Mouse (Mus musculus): ENCODE measurements around the gene Cd81.
A peak's percentile ranks its signal among the peaks of the same experiment; 100 is the strongest.

The Cd81 gene

DNA sequence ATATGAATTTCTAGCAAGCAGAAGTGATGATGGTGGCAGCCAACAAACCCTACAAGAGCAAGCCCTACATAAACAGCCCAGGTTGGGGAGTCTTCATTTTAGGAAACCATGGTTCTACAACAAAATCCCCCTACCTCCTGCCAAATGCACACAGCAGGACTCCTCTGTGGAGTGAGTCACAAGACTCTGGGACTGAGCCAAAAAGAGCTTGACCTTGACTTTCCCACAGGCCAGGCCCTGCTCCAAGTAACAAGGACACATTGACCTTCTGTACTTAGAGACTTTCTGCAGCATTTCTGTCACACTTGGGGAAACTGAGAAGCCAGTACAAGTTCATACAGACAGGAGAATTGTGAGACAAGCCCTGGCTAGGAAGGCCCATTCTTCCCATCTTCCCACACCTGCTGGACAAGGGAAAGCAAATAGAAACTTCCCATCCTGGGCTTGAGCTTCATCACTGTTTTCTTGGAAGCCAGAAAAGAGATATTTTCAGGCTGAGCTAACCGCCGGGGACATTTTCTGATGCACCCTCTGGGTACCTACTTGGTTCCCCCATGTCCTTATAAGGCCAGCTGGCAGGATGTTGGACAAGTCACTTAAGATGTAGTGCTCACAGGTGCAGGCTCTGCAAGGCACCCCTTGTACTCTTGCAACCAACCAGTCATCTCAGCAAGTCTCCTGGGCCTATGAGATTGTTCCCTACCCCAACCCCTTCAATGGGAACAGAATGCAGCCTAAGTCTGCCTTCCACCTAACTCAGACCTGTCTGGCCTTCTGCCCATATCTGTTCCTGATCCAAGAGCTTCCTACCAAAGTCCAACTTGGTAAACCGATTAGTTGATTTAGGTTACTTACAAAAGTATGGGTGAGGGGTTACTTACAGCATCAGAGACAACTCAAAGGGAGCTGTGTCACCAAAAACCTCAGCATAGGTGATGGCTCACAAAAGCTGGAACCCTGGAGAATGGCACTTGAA is 2.4 kb upstream of the Cd81 start:
- no peak for DNase-seq (ENCODE audit: low spot score)

DNA sequence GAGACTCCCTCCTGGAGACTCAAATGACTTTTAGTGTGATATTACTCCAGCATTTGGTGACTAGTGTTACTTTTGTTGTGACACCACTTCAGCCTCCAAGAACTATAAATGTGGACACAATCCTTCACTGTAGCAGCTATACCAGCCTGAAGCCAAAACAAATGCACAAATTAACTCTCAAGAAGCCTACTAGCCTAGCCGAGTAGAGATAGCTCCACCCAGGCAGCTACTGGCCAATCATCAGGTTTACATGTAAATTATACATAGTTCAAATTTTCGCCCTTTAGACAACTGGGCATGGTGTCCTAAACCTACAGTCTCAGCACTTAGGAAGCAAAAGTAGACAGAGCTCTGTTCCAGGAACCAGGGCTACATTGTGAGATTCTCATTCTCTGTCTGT is 1.2 kb upstream of the Cd81 start:
- DNase-seq (ENCODE audit: low spot score) = no peak

DNA sequence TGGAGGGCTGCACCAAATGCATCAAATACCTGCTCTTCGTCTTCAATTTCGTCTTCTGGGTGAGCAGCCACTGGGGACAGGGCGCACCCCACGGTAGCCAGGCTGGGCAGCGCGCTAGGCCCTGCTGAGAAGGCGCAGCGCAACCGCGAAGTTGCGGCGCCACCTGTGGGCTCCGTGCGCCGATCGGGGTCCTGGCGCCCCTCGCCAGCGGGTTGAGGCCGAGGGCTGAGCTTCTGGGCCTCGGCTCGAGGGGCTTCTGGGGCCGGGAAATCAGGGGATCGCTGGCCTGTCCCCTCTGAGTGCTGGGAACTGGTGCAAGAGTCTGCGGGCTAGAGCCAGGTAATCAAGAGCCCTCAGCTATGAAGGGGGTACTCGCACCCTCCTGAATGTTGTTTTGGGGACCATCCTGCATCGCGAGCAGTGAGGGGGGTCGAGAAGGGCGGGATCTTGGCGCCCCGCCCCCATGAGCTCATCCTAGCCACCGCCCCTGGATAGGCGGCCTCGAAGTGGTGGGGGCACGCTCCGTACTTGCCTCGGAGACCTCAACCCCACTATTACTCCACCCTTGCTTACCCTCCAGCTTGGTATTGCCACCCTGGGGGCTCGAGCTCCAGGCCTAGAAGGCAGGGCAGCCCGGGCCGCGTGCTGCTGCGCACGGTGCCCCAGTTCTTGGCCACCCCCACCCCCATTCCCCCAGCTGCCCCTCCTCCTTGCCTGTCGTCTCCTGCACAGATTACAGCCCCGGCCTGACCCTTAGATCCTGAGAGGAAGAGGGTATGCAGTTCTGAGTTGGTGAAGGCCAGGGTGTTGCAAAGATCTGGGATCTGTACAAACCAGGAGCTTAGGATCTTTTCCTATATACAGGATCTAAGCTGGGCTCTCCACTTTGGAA is 715 bp downstream of the Cd81 start:
- peak; percentile 64 for DNase-seq (ENCODE audit: low spot score)

DNA sequence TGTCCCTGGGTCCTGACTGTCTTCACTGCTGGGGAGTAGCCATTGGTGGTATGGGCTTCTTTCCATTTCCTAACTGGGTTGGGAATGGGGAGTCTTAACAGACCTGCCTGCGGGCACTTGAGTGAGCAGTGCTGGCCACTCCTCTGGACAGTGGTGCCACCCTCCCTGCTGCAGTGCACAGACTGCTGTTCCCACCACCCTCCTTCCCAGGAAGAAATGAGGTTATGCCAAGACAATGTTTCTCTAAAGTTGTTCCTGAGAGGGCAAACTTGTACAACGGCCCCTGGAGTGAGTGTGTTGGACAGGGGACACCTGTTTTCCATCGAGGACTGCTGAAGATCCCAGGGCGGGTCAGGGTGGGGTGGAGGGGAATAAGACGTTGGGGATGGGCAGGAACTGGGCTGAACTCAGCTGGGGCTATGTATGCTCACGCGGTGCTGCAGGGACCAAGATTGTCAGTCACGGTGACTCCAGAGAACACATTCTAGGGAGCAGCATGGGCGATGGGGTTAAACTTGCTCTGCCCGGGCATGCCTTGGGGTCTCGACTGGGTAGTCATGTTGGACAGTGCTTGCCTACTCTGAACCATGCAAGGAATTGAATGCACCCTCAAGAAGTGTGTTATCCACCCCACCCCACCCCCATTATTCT is 1.5 kb downstream of the Cd81 start:
- no peak for DNase-seq (ENCODE audit: low spot score)

- DNase-seq (ENCODE audit: low spot score) = no peak
These were observed 2.0 kb downstream of the Cd81 start for GRCm38 (mm10) chr7:143054612-143054965.

DNA sequence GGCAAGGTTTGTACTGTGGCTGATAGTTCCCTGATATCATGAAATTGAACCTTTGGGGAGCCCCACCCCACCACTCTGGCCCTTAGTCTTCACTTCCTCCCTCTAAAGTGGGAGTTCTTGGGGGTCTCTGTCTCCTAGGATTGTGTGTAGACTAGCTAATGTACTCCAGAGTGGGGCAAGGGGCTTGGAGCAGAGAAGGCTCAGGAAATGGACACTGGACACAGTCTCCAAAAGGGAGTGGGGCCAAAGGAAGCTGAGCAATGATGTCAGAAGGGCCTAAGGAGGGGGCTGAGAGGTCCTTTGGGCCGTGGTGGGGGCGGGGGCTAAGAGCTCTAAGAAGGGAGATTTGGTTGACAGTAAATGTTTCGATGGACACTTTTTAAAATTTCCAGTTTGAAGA is 2.5 kb downstream of the Cd81 start:
- no peak for DNase-seq (ENCODE audit: low spot score)

- no peak for DNase-seq (ENCODE audit: low spot score)
These were observed 3.1 kb downstream of the Cd81 start for GRCm38 (mm10) chr7:143055499-143056186.

GRCm38 (mm10) chr7:143057023-143057422 is 4.5 kb downstream of the Cd81 start:
- no peak for DNase-seq (ENCODE audit: low spot score)

DNA sequence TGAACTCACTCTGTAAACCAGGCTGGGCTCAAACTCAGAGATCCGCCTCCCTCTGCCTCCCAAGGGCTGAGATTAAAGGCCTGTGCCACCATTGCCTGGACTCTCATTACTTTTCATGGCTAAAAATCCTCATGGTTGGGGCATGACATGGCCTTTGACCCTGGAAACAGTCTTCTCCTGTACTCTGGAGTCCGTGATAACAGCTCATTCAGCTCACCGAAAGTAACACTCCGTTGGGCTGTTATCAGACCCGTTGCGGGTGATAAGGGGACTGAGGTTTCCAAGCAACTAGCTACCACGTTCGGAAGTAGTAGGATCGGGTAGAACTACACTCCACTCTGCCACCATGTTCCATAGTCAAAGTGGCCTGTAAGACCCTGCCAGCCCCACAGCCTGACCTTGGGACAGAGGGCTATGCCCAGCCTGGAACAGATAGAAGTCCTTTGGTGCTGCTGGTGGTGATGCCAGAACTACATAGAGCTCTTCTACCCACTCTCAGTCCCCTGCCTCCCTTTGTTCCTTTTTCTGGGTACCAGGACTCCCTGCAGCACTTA is 5.2 kb downstream of the Cd81 start:
- DNase-seq (ENCODE audit: low spot score) = no peak

DNA sequence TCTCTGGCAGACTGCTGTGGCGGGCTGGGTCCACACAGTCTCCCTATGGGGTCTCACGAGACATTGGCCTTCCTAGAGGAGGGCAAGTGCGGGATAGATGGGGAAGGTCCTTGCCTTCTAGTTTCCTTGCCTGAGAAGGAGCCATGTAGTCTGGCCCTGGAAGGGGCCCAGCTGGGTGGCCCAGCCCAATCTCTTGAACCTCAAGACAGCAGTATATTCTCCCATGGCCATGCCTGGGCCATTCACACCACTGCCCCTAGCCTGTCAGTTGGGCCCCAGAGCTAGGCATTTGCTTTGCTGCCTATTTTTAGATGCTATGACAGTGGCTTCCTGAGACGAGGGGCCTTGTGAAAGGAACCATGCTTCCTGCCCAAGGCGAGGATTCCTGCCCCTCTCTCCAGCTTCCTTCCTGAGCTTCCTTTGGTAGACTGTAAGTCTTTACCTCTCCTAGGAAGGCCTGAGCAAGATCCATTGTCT is 5.7 kb downstream of the Cd81 start:
- DNase-seq (ENCODE audit: low spot score) = no peak

DNA sequence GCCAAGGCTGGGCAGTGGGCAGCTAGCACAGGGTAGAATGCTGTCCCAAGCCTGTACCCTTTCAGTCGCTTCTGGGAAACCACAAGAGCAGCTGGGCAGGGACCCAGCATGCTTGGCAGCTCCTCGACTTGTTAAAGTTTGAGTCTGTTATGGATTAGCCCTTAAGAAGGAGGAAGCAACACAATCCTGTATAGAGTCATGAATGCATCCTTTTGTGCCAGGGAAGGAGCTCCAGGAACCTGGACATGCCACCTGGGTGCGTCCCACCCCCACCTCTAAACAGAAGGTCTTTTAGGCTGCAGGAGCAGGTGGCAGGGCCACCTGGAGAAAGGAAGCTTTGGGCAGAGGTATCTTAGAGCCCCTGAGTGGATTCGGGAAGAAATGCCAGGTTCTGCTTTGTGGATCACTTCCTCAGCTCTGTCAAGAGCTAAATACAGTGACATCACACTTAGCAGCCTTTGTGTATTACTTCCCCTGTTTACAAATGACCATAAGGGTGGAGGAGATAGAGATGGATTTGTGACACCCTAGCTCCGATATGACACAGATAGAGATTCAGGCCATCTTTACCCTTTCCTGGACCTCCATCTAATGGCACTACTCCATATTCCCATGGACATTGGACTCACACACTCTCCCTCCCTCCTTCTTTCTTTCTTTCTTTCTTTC is 6.8 kb downstream of the Cd81 start:
- DNase-seq (ENCODE audit: low spot score) = no peak

GRCm38 (mm10) chr7:143062704-143063103 is 10.2 kb downstream of the Cd81 start:
- DNase-seq (ENCODE audit: low spot score) = no peak

GRCm38 (mm10) chr7:143064226-143064625 is 11.7 kb downstream of the Cd81 start:
- DNase-seq (ENCODE audit: low spot score) = no peak

GRCm38 (mm10) chr7:143065692-143066091 is 13.2 kb downstream of the Cd81 start:
- DNase-seq (ENCODE audit: low spot score) = no peak

DNA sequence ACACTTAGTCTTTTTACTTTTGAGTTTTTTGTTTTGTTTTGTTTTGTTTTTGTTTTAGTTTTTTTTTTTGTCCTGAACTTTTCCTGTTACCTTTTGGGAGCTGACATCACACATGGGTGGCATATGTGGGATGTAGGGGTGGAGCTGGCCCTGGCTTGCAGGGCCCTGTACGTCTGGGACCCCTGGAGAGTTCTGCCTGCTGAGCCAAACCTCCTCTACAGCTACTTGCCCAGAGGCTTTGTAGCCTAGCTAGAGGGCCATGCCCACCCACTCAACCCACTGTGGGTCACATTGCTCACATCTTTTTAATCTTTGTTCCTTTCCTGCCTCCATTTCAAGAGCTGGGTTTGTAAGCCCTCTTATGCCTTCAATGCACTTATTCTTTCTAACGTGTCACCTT is 14.9 kb downstream of the Cd81 start:
- DNase-seq (ENCODE audit: low spot score) = no peak

DNA sequence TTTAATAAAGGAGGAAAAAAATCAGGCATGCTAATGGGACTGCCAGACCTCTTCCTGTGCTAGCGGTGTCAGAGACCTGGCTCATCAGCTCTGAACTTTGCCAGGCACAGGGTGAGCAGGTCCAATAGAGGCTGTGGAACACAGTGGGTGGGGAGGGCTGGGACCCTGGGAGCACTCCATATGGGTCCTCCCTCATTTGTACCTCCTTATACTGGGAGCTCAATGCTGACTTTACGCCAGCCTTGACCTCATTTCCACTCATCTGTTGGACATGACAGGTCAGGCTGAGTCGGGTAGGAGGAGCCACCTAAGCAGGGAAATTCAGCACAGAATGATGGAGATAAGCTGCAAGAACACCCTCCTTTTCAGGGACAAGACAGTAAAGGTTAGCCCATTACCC is 15.4 kb downstream of the Cd81 start:
- no peak for DNase-seq (ENCODE audit: low spot score)

DNA sequence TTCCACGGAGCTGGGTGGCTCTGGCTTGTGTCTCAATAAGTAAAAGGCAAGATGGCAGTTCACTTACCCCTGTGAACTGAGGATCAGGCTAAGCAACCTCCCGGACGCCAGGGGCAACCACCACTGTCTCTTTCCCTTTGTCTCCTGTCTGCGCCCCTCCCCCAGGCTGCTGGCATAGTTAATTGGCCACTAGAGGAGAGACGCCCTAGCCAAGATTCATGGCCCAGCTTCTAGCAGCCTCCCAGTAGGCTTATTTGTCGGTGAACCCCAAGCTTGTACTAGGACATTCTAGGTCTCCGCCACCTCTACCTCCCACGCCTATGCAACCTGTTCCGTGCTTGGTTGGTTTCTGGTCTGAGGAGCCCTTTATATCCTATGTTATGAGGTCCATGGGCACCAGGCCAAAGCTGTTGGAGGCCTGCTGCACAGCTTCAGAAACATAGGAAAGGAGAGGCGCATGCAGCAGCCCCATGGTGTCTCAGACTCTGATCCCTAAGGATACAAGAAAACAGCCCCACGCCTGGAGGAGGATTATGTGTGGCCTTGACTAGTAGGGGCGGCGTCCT is 15.9 kb downstream of the Cd81 start:
- peak; percentile 25 for DNase-seq (ENCODE audit: low spot score)

- peak; percentile 89 for DNase-seq (ENCODE audit: low spot score)
These were observed 16.5 kb downstream of the Cd81 start, which contains the start of gene Tssc4 for GRCm38 (mm10) chr7:143068882-143069591. Gene Tssc4 (plus strand): TSS chr7:143069249.

- DNase-seq (ENCODE audit: low spot score) = peak; percentile 36
These were observed 17.3 kb downstream of the Cd81 start for GRCm38 (mm10) chr7:143069751-143070400.
